Mouse (Mus musculus): ENCODE results near the gene Zfp692. TPM values are rescaled to one million over a fixed set of nuclear protein-coding genes. Genes with fewer than 3 reads are reported as not detected.
A peak's percentile ranks its signal among the peaks of the same experiment; 100 is the strongest.

Zfp692 gene
- polyA plus RNA-seq, 1 experiment from 2014 or later, result 3.9 TPM

- no peak for TF ChIP-seq CTCF (IDR thresholded peaks at IDR 0.05; ENCODE audit: low read depth)
Measured at GRCm38 (mm10) chr11:58316344-58316743, 9.5 kb downstream of the Zfp692 start.

GRCm38 (mm10) chr11:58316768-58317390 is 10.0 kb downstream of the Zfp692 start:
- no peak overlapping the region for H3K4me3 ChIP-seq (ENCODE audit: low read depth, low read length)
- 76% methylated on average over 28 of the region's 28 CpGs for WGBS
- no peak overlapping the region for H3K4me2 ChIP-seq (replicated peaks; ENCODE audit: low read depth)
- no peaks in the 10 kb centered on the region for H3K27me3 ChIP-seq (replicated peaks; ENCODE audit: control insufficient read depth, insufficient read depth, low read length)
- no peaks in the 10 kb centered on the region for H3K4me1 ChIP-seq (replicated peaks; ENCODE audit: control insufficient read depth, insufficient read depth, low read length)
- ATAC-seq, result no peak
- peaks cover 44% of the 10 kb centered on the region for H3K36me3 ChIP-seq (ENCODE audit: control insufficient read depth, insufficient read depth)
- no peak overlapping the region for H3K9ac ChIP-seq (ENCODE audit: low read depth, low read length)
- H3K9me3 ChIP-seq (ENCODE audit: control insufficient read depth), result no peaks in the 10 kb centered on the region
- TF ChIP-seq CTCF (IDR thresholded peaks at IDR 0.05; ENCODE audit: low read depth), result no peak
- no peak overlapping the region for H3K27ac ChIP-seq (ENCODE audit: low read depth, low read length)

More at GRCm38 (mm10) chr11:58316344-58316743, 9.5 kb downstream of the Zfp692 start:
- Histone ChIP-seq H3K27ac (ENCODE audit: low read depth, low read length) (no peak overlapping the region), H3K27me3 (replicated peaks; ENCODE audit: control insufficient read depth, insufficient read depth, low read length) (no peaks in the 10 kb centered on the region), H3K4me3 (ENCODE audit: low read depth, low read length) (no peak overlapping the region), H3K36me3 (ENCODE audit: control insufficient read depth, insufficient read depth) (peaks cover 44% of the 10 kb centered on the region), H3K4me2 (replicated peaks; ENCODE audit: low read depth) (no peak overlapping the region), H3K4me1 (replicated peaks; ENCODE audit: control insufficient read depth, insufficient read depth, low read length) (no peaks in the 10 kb centered on the region), H3K9me3 (ENCODE audit: control insufficient read depth) (no peaks in the 10 kb centered on the region), H3K9ac (ENCODE audit: low read depth, low read length) (no peak overlapping the region)
- 83% methylated on average over 17 of the region's 17 CpGs for WGBS
- no peak for ATAC-seq

DNA sequence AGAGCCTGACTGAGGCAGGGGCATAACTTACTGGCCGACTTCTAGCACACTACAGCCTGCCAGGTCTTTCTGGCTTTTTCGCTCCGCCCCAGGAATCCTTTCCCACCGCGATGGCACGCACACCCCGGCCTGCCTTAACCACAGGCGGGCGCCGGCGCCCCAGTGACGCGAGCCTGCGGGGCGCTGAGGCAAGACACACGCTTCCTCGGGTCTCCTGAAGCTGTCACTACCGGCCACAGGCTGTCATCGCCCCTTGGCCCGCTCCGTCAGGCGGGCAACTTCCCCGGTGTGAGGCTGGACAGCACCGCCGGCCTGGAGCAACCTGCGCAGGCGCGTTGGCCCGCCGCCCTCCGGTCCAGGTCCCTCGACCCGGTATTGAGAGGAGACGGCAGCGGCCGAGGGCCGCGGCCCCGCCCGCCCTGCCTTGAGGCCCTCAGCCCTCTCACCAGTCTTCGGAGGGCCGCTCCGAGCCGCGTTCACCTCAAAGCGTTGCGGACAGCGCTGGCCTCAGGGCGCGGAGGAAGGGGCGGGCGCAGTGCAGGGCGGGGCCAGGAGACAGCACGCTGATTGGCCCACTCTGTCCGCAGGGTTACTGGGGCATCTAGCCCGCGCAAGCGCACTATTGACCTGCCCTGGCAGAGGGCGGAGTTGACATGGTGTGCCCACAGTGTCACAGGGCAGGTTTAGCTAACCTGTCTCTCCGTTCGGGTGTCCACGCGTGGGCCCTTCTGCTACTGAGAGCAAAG is 16.1 kb downstream of the Zfp692 start:
- peak; percentile 17; the same call in 1 of the 2 replicates for TF ChIP-seq CTCF (IDR thresholded peaks at IDR 0.05; ENCODE audit: low read depth)
- H3K27ac ChIP-seq (ENCODE audit: low read depth, low read length), result peak overlapping the region; percentile 93
- H3K27me3 ChIP-seq (replicated peaks; ENCODE audit: control insufficient read depth, insufficient read depth, low read length), result no peaks in the 10 kb centered on the region
- peaks cover 24% of the 10 kb centered on the region for H3K36me3 ChIP-seq (ENCODE audit: control insufficient read depth, insufficient read depth)
- no peaks in the 10 kb centered on the region for H3K9me3 ChIP-seq (ENCODE audit: control insufficient read depth)
- WGBS, result under 1% methylated on average over 63 of the region's 63 CpGs
- peak overlapping the region; percentile 64 for H3K9ac ChIP-seq (ENCODE audit: low read depth, low read length)
- H3K4me1 ChIP-seq (replicated peaks; ENCODE audit: control insufficient read depth, insufficient read depth, low read length), result 0 out of 2 replicates have a peak, but pooled peaks cover 3% of the 10 kb centered on the region
- ATAC-seq, result peak; percentile 99
- peak overlapping the region; percentile 84 for H3K4me3 ChIP-seq (ENCODE audit: low read depth, low read length)
- peak overlapping the region; percentile 89 for H3K4me2 ChIP-seq (replicated peaks; ENCODE audit: low read depth)

- Histone ChIP-seq H3K27me3 (replicated peaks; ENCODE audit: control insufficient read depth, insufficient read depth, low read length) (no peaks in the 10 kb centered on the region), H3K4me1 (replicated peaks; ENCODE audit: control insufficient read depth, insufficient read depth, low read length) (0 out of 2 replicates have a peak, but pooled peaks cover 3% of the 10 kb centered on the region), H3K9ac (ENCODE audit: low read depth, low read length) (peak overlapping the region; percentile 64), H3K27ac (ENCODE audit: low read depth, low read length) (peak overlapping the region; percentile 93), H3K9me3 (ENCODE audit: control insufficient read depth) (no peaks in the 10 kb centered on the region), H3K4me3 (ENCODE audit: low read depth, low read length) (peak overlapping the region; percentile 84), H3K4me2 (replicated peaks; ENCODE audit: low read depth) (peak overlapping the region; percentile 89), H3K36me3 (ENCODE audit: control insufficient read depth, insufficient read depth) (peaks cover 16% of the 10 kb centered on the region)
- WGBS, result 9% methylated on average over 24 of the region's 24 CpGs
- TF ChIP-seq CTCF (IDR thresholded peaks at IDR 0.05; ENCODE audit: low read depth), result 0 out of 2 replicates have a peak, but pooled peaks have one; percentile 8
- 0 out of 2 replicates have a peak, but pooled peaks have one; percentile 1 for ATAC-seq
Measured at GRCm38 (mm10) chr11:58323570-58324340, 16.9 kb downstream of the Zfp692 start.

DNA sequence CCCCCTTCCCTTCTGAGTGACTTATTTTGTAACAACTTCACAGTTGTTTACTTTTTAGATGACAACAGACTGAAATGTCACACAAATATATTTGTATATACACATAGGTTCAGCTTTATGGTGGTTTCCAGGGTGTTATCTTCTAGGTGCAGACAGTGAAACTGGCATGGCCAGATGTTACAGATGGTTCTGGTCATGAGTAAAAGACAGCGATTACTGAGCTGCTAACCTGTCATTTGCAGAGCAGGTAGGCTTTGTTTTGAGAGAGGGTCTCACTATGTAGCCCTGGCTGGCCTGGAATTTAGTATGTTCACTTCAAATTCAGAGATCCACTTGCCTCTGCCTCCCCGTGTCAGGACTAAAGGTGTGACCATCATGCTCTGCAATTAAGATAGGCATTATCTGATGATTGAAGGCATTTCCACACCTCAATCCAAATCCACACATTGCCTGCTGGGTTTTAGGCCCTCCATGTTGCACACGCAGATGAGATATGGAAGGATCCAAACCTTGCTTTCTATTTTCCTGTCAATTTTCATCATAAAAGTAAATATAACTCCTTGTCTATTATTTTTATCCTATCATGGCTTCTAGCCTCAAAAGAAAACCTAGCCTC is 17.9 kb downstream of the Zfp692 start:
- H3K4me1 ChIP-seq (replicated peaks; ENCODE audit: control insufficient read depth, insufficient read depth, low read length), result peaks cover 8% of the 10 kb centered on the region; the same call in 1 of the 2 replicates
- no peak overlapping the region for H3K27ac ChIP-seq (ENCODE audit: low read depth, low read length)
- H3K4me2 ChIP-seq (replicated peaks; ENCODE audit: low read depth), result no peak overlapping the region
- H3K27me3 ChIP-seq (replicated peaks; ENCODE audit: control insufficient read depth, insufficient read depth, low read length), result no peaks in the 10 kb centered on the region
- H3K9ac ChIP-seq (ENCODE audit: low read depth, low read length), result no peak overlapping the region
- no peaks in the 10 kb centered on the region for H3K9me3 ChIP-seq (ENCODE audit: control insufficient read depth)
- ATAC-seq, result no peak
- no peak overlapping the region for H3K4me3 ChIP-seq (ENCODE audit: low read depth, low read length)
- peaks cover 7% of the 10 kb centered on the region for H3K36me3 ChIP-seq (ENCODE audit: control insufficient read depth, insufficient read depth)
- no peak for TF ChIP-seq CTCF (IDR thresholded peaks at IDR 0.05; ENCODE audit: low read depth)
- WGBS, result 73% methylated on average over 3 of the region's 3 CpGs
